In the genomic region with DNA sequence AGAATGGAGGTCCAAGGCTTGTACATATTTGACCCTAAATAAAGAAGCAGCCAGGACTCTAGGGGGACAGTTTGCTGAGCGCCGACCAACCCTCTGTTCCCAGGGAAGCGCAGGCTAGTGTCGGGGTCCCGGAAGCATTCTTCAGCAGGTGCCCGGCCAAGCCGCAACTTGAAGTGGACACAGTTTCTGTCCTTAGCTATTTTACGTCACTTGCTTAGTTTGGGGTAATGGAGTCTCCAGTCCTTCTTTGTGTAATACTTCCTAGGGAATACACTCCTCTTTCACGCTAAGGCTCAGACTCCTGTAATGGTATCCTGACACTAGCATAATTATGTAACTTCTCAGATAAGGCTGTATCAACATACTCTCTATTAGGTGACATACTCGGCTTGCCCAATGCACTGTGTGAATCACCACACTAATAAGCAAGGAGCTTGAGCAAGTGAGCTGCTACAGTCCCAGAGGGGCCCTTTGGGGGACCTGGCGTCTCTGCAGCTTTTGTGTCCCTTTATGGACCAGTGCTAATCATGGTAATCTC, we compare ENCODE assay signal across 8 mouse cellular contexts. TPM values are rescaled to one million over a fixed set of nuclear protein-coding genes. Genes with fewer than 3 reads are reported as not detected.
DNase-seq lines count a peak whose midpoint lies in the region; ATAC-seq lines count a peak whose summit lies in the region.

No protein-coding gene starts in this region.

- H3K27ac ChIP-seq in heart, embryonic 10.5 days, result peak overlapping the region; percentile 99
- H3K27ac ChIP-seq in embryonic facial prominence, embryonic 13.5 days, result peak overlapping the region; percentile 92; the same call in 1 of the 2 replicates
- H3K27ac ChIP-seq in hindbrain, embryonic 15.5 days (replicated peaks), result peak overlapping the region; percentile 95
- no peak overlapping the region for H3K27ac ChIP-seq in liver, embryonic 15.5 days (replicated peaks)
- no peak overlapping the region for H3K27ac ChIP-seq in neural tube, embryonic 12.5 days

- H3K4me3 ChIP-seq in heart, embryonic 10.5 days, result peak overlapping the region; percentile 97
- H3K4me3 ChIP-seq in embryonic facial prominence, embryonic 13.5 days, result peak overlapping the region; percentile 90
- peak overlapping the region; percentile 76 for H3K4me3 ChIP-seq in hindbrain, embryonic 15.5 days
- H3K4me3 ChIP-seq in liver, embryonic 15.5 days (replicated peaks), result peak overlapping the region; percentile 76
- peak overlapping the region; percentile 80 for H3K4me3 ChIP-seq in neural tube, embryonic 12.5 days

- peaks cover 13% of the 10 kb centered on the region; the same call in 1 of the 2 replicates for H3K27me3 ChIP-seq in heart, embryonic 10.5 days (ENCODE audit: insufficient read depth, poor library complexity, severe bottlenecking)
- H3K27me3 ChIP-seq in embryonic facial prominence, embryonic 13.5 days, result peaks cover 12% of the 10 kb centered on the region; the same call in 1 of the 2 replicates
- no peaks in the 10 kb centered on the region for H3K27me3 ChIP-seq in hindbrain, embryonic 15.5 days
- peaks cover 49% of the 10 kb centered on the region for H3K27me3 ChIP-seq in liver, embryonic 15.5 days
- H3K27me3 ChIP-seq in neural tube, embryonic 12.5 days (replicated peaks), result 0 out of 2 replicates have a peak, but pooled peaks cover 3% of the 10 kb centered on the region

- no peak for ATAC-seq in embryonic facial prominence, embryonic 13.5 days (ENCODE audit: insufficient number of reproducible peaks, insufficient read depth, low FRiP score, low TSS enrichment, low read depth)
- peak; percentile 5 for ATAC-seq in hindbrain, embryonic 15.5 days (ENCODE audit: low FRiP score, low read depth)
- no peak for ATAC-seq in liver, embryonic 15.5 days (ENCODE audit: insufficient read depth)
- ATAC-seq in neural tube, embryonic 12.5 days (ENCODE audit: low FRiP score, low read depth), result peak; percentile 3; the same call in 1 of the 2 replicates

- H3K36me3 ChIP-seq in heart, embryonic 10.5 days, result peaks cover 21% of the 10 kb centered on the region
- H3K36me3 ChIP-seq in embryonic facial prominence, embryonic 13.5 days, result peaks cover 16% of the 10 kb centered on the region
- peaks cover 17% of the 10 kb centered on the region for H3K36me3 ChIP-seq in hindbrain, embryonic 15.5 days
- peaks cover 8% of the 10 kb centered on the region; the same call in 1 of the 2 replicates for H3K36me3 ChIP-seq in liver, embryonic 15.5 days (replicated peaks)
- H3K36me3 ChIP-seq in neural tube, embryonic 12.5 days, result peaks cover 10% of the 10 kb centered on the region

- peak overlapping the region; percentile 95 for H3K9ac ChIP-seq in embryonic facial prominence, embryonic 13.5 days
- H3K9ac ChIP-seq in hindbrain, embryonic 15.5 days, result peak overlapping the region; percentile 91
- peak overlapping the region; percentile 66; the same call in 1 of the 2 replicates for H3K9ac ChIP-seq in liver, embryonic 15.5 days
- H3K9ac ChIP-seq in neural tube, embryonic 12.5 days, result peak overlapping the region; percentile 89

- DNase-seq in heart, embryonic 10.5 days (ENCODE audit: low spot score), result no peak
- DNase-seq in heart, adult 8-10 months (ENCODE audit: low spot score), result no peak
- DNase-seq in NIH3T3 (ENCODE audit: low read depth), result peak; percentile 48
- DNase-seq in urinary bladder, adult 2 months (ENCODE audit: low spot score), result no peak

- H3K9me3 ChIP-seq in heart, embryonic 10.5 days, result no peaks in the 10 kb centered on the region
- no peaks in the 10 kb centered on the region for H3K9me3 ChIP-seq in embryonic facial prominence, embryonic 13.5 days
- H3K9me3 ChIP-seq in hindbrain, embryonic 15.5 days, result no peaks in the 10 kb centered on the region
- no peaks in the 10 kb centered on the region for H3K9me3 ChIP-seq in liver, embryonic 15.5 days (replicated peaks)
- H3K9me3 ChIP-seq in neural tube, embryonic 12.5 days, result no peaks in the 10 kb centered on the region

- 26% methylated on average over 11 of the region's 11 CpGs for WGBS in heart, embryonic 10.5 days
- 18% methylated on average over 11 of the region's 11 CpGs for WGBS in embryonic facial prominence, embryonic 13.5 days
- 15% methylated on average over 11 of the region's 11 CpGs for WGBS in hindbrain, embryonic 15.5 days
- 31% methylated on average over 11 of the region's 11 CpGs for WGBS in liver, embryonic 15.5 days (ENCODE audit: insufficient replicate concordance)
- WGBS in neural tube, embryonic 12.5 days, result 11% methylated on average over 11 of the region's 11 CpGs

- H3K4me2 ChIP-seq in embryonic facial prominence, embryonic 13.5 days, result peak overlapping the region; percentile 83
- peak overlapping the region; percentile 74 for H3K4me2 ChIP-seq in hindbrain, embryonic 15.5 days
- peak overlapping the region; percentile 92 for H3K4me2 ChIP-seq in liver, embryonic 15.5 days
- peak overlapping the region; percentile 93 for H3K4me2 ChIP-seq in neural tube, embryonic 12.5 days (replicated peaks)

- peaks cover 27% of the 10 kb centered on the region for H3K4me1 ChIP-seq in heart, embryonic 10.5 days
- H3K4me1 ChIP-seq in embryonic facial prominence, embryonic 13.5 days, result peaks cover 36% of the 10 kb centered on the region
- peaks cover 29% of the 10 kb centered on the region for H3K4me1 ChIP-seq in hindbrain, embryonic 15.5 days (replicated peaks)
- peaks cover 21% of the 10 kb centered on the region for H3K4me1 ChIP-seq in liver, embryonic 15.5 days (replicated peaks)
- H3K4me1 ChIP-seq in neural tube, embryonic 12.5 days, result peaks cover 15% of the 10 kb centered on the region; the same call in 1 of the 2 replicates

RNA-seq across cellular contexts. Expression of a gene that starts 0.8 kb away (rescaled TPM):
- polyA plus RNA-seq in heart, embryonic 10.5 days (2016; fragmentation: Nextera tagmentation; extraction: Ambion mirVana), result 44.5 and 53.4 TPM in 2 replicates
- 10 to 100 TPM; 25.3 to 32.2 (median 29.7) TPM for total RNA-seq in heart, adult 8-10 months (2022)
- 55.0 and 60.6 TPM in 2 replicates for polyA plus RNA-seq in embryonic facial prominence, embryonic 13.5 days (2015; fragmentation: Nextera tagmentation; extraction: Ambion mirVana)
- polyA plus RNA-seq in hindbrain, embryonic 15.5 days (2015; fragmentation: Nextera tagmentation; extraction: Ambion mirVana), result 74.5 and 77.7 TPM in 2 replicates
- 9.0 and 9.1 TPM in 2 replicates for polyA plus RNA-seq in liver, embryonic 15.5 days (2015; fragmentation: Nextera tagmentation; extraction: Ambion mirVana)
- polyA plus RNA-seq in neural tube, embryonic 12.5 days (2016; fragmentation: Nextera tagmentation; extraction: Ambion mirVana), result 34.1 and 35.0 TPM in 2 replicates
- polyA plus RNA-seq in urinary bladder, adult 2 months (2012; rRNA removed), result 21.7 and 21.8 TPM in 2 replicates

Comparison
In these comparisons a context has a peak if more than half of its experiments do, and no peak if none do; other contexts are left out.
1. H3K27ac ChIP-seq: peak in heart, embryonic 10.5 days (single experiment), embryonic facial prominence, embryonic 13.5 days (single experiment) and hindbrain, embryonic 15.5 days (single experiment); none in liver, embryonic 15.5 days (single experiment) and neural tube, embryonic 12.5 days (single experiment).
2. ATAC-seq: peak in hindbrain, embryonic 15.5 days (single experiment) and neural tube, embryonic 12.5 days (single experiment); none in embryonic facial prominence, embryonic 13.5 days (single experiment) and liver, embryonic 15.5 days (single experiment).
3. Peak in every context shown above with its lines, with median percentiles within 50 percentile points of each other: H3K4me3 ChIP-seq, H3K4me2 ChIP-seq and H3K9ac ChIP-seq.